Mouse (Mus musculus) liver, postnatal 0 days (tissue): Measurements from ENCODE around the gene Aurkb.

ENCODE experiments used
- CTCF ChIP-seq: sonication (generic); IDR thresholded peaks from 2 replicates; pipeline ENCODE4 v1.5.1; 2016; ENCODE audit warnings: antibody characterized with exemption, low read depth
- EP300 ChIP-seq: IDR thresholded peaks from 2 replicates; pipeline ENCODE4 v1.6.1; 2016; ENCODE audit warnings: antibody characterized with exemption, low read depth, mild to moderate bottlenecking

DNA sequence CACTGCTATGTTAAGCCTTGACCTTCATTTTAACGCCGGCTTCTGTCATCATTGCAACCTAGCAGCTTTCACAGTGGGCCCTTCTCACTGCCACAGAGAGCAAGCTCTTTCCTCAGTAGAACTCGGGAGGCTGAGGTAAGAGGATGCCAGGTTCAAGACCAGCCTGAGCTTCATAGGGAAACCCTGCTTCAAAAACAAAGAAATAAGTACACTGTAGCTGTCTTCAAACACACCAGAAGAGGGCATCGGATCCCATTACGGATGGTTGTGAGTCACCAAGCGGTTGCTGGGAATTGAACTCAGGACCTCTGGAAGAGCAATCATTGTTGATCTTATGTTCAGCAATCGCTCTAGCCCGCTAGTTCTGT is 35.4 kb downstream of the Aurkb start:
- TF ChIP-seq CTCF (no peak), EP300 (no peak)
